Mouse (Mus musculus) c-Kit-positive CD71-positive TER-119-positive erythroid progenitor cells, embryonic 14.5 days (primary cell): ENCODE measurements at regions not wholly inside any gene's neighbourhood (a gene's known extent, or its start where the extent isn't known, plus 50 kb on each side); places are given as distances from the start of the nearest gene placed in this dataset.
"Not testable (repeated sequence)": the region's sequence is repeated elsewhere in the genome, so short reads cannot be mapped to it uniquely, and the experiment has no call there.

ENCODE experiments used
- DNase-seq: peaks from one replicate; pipeline ENCODE4 v3.0.0-alpha.2; 2013; ENCODE audit warnings: low spot score

DNA sequence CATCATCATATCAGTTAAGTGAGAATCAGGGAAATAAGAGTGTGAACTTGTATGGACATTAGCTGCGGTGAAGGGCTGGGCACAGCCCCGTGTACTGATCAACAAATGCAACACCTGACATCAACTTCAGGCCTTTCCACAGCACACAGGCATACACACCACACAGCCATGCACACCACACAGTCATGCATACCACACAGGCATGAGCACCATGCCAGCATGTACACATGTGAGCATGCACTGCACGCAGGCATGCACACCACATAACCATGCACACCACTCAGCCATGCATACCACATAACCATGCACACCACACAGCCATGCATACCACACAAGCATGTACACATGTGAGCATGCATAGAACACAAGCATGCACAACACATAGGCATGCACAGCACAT lies 325.0 kb downstream of the Ajap1 start:
- no peak for DNase-seq

DNA sequence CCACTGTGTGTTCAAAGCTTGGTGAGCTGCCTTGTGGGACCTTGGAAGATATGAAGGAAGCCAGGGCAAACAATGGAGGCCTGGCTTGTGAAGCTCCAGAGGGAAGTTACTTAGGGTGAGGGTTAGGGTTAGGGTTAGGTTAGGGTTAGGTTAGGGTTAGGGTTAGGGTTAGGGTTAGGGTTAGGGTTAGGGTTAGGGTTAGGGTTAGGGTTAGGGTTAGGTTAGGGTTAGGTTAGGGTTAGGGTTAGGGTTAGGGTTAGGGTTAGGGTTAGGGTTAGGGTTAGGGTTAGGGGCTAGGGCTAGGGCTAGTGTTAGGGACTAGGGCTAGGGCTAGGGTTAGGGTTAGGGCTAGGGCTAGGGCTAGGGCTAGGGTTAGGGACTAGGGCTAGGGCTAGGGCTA lies 329.7 kb downstream of the Ajap1 start:
- not testable (repeated sequence) for DNase-seq

DNA sequence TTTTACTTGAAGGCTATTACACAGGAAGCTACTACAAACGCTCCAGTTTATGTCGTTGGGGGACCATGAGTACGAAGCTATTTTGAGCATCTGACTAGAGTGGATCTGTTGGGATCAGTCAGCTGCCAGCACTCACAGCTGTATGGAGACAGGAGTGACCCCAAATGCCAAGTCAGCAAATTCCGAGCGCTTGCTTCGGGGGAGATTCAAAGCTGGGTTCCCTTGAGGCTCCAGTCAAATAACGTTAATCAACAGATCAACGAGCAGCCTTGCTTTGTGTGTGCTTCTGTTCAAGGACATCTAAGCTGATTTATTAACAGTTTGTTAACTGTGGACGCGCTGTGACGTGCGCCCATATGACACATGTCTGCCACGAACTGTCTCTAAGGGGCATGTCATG lies 349.5 kb downstream of the Ajap1 start:
- DNase-seq, result no peak

DNA sequence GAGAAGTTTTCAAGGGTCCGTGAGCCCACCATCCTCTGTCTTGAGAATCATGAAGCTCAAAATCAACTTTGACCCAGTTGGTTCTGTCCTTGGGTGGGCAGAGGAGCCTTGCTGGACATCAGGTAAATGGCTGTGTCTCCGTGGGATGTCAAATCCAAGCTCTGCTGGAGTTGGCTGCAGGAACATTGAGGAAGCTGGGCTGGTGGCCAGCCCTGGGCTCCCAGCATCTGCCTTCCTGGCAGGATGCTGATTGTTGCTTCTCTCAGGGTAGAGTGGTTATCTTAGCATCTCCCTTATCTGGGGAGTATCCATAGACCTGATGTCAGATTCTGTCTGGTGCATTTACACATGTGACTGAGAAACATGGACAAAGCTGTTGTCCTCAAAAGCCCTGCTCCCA lies 353.3 kb downstream of the Ajap1 start:
- DNase-seq, result no peak

DNA sequence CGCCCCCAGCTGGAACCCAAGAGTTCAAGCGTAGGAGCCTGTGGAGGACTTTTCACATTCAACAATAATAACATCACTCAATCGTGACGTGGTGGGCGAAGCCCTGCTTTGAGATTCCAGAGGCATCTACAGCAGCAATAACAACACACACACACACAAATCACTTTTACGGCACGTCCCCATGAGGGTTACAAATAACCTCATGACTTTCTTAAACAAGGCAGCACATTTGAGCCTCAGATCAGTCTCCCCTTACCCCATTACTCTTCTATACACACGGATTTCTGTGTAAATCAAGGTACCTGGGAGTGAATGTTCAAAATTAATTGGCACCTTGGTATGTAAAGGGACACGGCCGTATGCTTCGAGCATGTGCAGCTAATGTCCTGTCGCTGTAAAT lies 354.4 kb downstream of the Ajap1 start:
- DNase-seq, result no peak

DNA sequence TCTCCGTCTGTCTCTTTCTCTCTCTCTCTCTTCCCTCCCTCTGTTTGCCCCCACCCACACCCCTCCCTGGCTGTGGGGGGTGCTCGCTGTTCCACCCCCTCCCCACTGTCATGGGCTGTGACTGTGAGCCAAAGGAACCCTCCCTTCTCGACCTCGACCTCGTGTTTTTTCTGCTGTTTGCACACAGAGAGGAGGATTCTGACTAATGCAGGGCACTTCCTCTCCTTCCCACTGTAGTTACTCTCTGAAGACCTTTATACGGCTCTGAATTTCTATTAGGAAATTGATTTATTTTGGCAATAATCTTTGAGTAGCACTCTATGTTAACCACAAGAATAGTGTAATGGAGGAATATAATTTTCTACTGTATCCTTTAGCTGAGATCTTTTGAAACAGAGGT lies 362.1 kb downstream of the Ajap1 start:
- no peak for DNase-seq

DNA sequence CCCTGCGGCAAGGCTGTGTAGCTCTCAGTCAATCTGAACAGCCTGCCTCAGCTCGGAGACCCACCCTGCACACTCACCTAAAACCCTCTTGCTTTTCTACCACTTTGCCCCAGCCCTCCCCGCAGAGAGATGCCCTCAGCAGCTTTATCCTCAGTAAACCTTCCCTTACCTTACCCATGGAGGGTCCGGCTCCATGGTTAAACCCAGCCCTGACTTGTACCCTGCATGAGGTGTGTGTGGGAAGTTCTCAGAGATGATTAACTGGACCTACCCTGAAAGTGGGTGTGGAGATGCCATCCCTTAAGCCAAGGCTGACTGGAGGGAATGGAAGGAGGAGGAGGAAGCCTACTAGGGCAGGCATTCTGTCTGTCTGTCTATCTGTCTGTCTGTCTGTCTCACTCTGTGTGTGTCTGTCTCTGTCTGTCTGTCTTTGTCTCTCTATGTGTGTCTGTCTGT lies 362.9 kb downstream of the Ajap1 start:
- DNase-seq, result no peak

DNA sequence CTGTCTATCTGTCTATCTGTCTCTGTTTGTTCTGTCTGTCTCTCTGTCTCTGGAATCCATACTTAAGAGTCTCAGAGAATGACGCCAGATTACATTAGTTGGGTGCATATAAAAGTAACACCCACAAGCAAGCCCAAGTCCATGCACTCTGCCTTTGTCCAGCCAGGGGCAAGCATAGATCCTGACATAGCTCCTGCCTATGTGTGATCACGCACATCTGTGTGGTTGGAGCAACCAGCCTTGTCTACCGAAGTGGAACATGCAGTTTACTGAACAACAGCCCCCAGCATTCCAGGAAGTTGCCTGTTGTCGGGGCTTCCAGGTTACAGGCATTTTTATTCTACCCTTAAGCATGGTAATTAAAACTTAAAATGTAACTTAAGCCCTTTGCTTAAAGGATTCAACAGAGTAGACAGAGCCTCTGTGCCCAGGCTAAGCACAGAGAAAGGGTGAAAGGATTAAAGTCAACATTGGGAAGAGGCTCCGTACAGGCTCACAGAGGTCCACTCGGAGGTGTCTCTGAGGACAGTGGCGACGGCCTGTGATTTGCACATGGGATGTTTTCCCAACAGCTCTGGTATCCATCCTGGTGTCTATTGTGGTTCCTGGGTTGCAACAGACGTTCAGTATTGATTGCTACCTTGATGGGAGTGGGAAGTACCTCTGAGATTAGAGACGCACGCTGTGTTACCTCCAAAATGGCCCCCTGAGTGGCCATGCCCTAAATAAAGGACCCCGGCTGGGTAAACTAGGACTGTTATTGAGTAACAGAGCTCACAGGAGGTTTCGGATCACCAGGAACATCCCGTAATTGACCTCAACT lies 363.6 kb downstream of the Ajap1 start:
- no peak for DNase-seq

DNA sequence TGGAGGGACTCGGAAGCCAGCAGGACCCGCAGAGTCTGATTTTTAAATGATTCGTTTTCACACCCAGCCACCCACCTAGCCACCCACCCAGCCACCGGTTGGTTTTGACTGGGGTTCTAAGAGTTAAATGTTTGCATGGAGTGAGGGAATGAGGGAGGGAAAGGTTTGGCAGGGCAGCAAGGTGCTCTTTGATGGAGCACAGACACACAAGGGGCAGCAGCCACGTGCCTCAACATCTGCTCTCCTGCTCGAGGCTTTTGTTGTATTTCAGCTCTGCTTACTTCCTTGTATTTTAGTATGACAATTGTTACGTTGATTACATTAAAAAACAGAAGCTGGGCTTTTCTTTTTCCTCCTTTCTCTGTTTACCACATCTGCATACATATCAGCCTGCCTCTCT lies 367.6 kb downstream of the Ajap1 start:
- DNase-seq, result no peak

DNA sequence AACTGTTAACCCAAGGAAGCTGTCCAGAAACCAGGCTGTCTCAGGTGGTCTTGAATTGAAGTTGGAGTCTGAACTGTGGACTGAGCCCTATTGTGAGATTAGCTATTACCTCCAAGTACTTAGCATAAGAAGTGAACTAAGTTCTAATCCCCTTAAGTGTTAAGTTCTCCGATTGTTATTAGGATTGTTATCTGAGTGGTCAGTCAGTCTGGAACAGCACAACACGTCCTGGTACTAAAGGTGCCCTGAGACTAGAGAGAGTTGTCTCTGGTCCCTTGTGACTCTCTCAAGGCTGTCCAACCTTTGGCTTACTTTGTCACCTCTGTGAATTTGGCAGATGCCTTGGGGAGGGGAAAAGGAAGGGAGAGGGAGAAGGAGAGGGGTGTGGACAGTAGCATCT lies 369.0 kb downstream of the Ajap1 start:
- no peak for DNase-seq

DNA sequence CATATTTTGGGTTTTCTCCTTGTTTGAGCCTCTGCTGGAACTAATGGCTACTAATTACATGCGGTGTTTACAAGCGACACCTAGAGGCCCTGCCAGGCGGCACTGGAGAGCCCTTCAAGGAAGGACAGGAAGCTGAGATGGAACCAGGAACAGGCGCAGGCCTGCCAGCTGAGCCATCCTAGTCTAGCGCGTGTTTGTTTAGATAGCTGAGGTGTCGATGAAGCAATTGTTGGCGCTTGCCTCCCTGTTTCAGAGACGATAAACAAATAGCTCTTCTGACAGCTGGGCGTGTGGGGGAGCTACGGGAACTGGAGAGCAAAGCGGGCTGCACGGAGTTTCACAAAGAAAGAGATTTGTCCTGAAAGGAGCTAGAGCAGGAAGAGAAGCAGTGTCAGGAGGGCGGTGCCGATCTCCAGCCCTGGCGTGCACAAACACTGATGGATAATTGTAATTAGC lies 372.3 kb downstream of the Ajap1 start:
- no peak for DNase-seq

DNA sequence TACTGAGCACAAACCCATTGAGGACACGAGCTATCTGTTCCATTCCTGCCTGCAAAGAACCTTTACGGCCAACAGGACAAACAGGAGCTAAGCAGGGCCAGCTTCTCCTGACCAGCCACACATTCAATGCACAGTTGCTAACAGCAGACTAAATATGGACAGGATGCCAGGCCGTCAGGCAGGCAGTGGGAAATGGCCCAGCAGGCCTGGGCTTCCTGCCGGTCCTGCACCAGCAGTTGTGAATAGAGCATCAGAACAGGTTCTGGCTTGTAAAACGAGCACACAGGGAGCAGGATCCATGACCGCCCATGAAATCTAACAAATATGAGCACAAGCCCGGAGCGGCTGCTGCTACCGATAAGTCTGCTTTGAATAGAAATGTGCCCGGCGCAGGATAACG lies 384.0 kb downstream of the Ajap1 start:
- DNase-seq, result no peak

DNA sequence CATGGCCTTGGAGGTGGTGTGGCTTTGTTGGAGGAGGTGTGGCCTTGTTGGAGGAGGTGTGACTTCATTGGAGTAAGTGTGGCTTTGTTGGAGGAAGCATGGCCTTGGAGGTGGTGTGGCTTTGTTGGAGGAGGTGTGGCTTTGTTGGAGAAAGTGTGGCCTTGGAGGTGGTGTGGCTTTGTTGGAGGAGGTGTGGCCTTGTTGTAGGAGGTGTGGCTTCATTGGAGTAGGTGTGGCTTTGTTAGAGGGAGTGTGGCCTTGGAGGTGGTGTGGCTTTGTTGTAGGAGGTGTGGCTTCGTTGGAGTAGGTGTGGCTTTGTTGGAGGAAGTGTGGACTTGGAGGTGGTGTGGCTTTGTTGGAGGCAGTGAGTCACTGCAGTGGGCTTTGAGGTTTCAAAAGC lies 385.0 kb downstream of the Ajap1 start:
- DNase-seq, result no peak

DNA sequence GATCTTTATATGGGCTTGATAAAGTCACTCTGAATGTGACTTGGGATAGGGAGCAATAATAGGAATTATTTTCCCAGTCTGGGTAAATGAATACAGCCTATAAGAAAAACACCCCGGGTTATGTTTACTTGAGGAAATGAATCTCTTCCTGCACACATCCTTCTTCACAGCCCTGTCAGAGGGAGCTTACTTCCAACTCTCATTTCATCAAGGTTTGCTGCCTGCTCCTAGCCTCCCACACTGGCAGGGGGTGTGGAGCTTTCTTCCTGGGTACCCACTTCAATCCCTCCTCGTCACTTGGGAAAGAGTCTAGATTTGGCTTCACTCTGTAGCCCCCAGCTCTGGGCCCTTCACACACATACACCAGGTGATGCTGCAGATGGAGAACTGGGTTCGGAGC lies 389.5 kb downstream of the Ajap1 start:
- no peak for DNase-seq

DNA sequence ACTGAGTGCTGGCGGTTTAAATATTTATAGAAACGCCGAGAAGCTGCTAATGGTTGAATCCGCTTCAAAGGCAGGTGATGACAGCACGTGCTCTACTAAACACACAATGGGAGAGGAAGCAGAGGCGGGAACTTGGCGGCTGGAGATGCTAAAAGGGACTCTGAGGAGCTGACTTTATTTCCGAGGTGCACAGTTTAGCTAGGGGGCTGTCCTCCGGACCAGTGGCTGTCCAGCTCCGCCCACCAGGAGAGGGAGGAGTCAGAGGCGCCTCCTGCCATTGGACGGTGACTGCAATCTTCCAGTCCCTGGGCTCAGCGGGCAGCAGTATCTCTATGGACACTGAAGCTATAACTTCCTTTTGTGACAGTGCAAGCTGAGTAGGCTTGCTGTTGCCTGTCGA lies 400.4 kb downstream of the Ajap1 start:
- no peak for DNase-seq

DNA sequence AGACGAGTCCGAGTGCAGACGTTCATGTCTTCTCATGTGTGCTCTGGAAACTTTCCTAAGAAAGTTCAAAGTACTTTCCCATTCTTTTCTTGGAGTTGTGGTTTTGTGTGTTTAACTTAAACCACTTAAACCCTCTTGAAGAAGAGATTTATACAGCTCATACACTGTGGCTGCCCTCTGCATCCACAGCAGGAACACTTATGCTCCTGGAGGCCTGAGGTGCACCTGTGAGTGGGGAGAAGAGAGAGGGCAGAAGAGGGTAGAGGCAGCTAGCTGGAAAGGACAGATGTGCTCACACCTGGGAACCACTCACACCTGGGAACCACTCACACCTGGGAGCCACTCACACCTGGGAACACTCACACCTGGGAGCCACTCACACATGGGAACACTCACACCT lies 408.0 kb downstream of the Ajap1 start:
- no peak for DNase-seq

DNA sequence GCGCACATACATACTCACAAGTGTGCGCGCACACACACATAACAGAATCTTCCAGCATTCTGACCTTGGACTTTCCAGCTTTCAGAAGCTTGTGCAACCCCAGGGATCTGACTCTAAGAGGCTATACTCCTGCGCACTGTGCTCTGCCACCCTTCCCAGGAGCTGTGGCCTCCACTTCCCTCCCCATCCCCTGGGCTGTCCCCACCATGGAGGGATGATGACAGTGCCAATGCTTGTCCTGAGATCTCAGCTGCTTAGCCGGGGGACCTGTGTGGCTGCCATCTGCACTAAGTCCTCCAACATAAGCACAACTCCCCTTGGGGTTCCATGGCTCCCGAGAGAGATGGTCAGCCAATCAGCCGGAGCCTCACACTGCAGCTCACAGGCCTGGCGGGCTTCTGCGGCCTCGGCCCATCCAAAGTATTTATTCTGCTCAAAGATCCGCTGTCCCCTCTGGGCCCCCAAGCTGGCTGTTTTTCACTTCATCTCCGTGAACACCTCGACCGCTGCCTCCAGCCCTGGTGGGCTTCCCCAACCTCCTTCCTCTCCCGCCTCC lies 412.3 kb downstream of the Ajap1 start:
- no peak for DNase-seq

DNA sequence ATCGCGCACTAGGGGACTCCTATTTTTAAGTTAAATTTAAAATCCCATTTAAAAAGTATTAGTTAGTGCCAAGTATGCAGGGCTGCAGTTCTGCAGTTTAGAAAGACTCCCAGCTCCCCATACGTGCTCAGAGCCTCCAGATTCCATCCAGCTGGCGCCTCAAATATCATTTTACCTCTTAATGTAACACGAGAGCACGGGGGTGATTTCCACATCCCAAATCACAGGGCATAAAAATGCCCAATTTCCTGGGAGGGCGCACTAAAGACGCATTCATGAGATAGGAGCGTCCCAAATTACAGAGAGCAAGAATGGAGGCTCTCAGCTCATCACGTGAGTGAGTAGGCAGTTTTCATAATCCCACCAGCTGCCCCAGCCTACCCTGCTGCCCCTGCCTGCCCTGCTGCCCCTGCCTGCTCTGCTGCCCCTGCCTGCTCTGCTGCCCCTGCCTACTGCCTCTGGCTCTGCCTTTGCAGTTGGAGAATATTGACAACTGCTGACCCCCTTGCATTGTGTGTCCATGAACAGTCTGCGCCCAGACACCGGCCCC lies 414.1 kb downstream of the Ajap1 start:
- DNase-seq, result no peak

DNA sequence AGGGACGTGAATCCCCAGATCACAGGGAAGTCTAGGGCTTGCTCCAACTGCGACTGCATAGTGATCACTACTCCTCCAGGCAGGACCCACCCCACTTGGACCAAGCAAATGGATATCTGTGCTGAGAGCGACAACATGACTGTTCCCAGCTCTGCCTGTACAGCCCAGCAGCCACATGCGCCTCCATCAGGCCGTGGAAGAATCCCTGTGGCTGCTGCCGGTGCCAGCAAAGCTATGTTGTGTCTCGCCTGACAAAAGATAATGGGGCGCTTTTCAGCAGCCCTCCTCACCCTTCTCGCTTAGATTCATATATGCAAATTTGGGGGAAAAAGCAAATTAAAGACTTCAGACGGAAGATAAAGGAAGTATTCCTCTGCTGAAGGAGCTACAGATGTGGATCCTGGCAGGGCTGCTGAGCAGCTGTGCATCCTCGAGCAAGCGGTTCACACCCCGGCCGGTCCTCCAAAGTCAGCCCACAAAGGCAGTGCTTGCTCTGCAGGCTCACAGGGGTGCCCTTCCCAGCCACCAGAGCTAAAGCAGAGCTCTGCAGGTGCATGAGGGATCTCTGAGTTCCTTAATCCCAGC lies 418.5 kb downstream of the Ajap1 start:
- no peak for DNase-seq

DNA sequence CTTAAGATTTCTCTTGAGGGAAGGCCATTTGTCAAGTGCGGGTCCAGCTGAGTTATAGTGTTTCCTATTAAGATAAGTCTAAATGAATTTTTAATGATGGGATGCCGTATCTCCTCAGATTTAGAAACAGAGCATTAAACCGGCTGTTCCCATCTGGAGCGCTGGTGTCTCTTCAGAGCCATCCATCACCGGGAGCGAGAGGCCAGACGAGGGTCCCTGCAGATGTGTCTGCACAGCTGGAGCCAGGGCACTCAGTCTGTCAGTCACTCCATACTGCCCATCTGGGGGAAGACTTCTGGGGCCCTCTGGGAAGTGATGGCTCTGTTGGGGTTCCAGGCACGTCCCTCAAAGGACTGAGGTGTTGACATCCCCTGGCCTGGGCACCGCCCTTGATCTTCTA lies 419.2 kb downstream of the Ajap1 start:
- DNase-seq, result no peak

DNA sequence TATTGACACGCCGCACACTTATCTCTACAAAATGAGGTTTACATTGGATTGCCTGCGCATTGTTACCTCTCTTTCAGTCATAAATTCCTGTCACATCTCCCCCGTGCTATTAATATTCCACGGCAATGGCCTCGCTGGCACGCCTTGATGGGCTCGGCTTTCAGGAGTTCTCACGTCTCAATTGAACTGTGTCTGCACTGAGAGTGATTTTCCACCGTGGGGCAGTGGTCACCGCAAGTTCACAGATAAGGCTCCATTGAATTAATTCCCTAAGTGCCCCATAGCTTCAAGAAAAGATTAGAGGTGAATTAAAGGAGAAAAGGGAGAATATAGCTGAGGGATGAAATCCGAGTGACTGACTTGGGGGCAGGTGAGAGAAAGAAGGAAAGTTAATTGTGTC lies 424.5 kb downstream of the Ajap1 start:
- no peak for DNase-seq

DNA sequence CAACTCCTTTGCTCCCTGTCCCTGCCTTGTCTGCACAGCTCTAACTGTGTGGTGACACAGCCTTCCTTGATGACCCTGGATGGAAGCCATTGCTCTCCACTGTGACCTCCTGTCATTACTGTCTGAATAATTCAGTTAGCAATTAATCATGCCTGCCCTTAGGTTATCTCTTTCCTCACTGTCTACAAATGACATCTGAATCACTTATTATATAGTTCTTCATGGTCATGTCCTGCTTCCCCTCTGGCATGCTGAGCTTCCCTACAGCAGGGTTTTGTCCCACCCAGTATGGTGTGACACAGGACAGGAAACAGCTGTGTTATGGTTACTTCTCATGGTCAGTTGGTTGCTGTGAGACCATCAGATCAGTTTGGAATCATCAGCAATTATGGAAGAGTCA lies 458.9 kb downstream of the Ajap1 start:
- no peak for DNase-seq

DNA sequence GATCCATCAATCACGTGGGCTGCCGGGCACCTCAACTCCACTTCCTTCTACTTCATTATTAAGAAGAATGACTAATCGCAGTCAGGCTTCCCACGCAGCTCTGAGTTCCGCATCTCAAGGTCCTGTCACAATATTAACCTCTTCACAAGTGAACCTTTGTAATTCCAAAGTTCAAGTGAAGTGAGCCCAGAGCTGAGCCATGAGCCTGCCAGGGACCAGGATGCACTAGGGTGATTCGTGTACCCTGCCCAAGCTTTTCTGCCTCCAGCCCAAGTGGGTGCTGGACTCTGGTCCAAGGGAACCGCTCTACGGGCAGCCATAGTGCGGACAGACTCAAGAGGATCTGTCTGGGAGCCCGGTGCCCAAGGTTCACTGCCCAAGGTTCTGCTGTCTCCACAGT lies 463.4 kb downstream of the Ajap1 start:
- DNase-seq, result no peak
